Comparison of ENCODE assay signal across 23 mouse cellular contexts in genomic region chr7:34758721-34759120, GRCm38 (mm10). TPM values are rescaled to one million over a fixed set of nuclear protein-coding genes. Genes with fewer than 3 reads are reported as not detected.
DNase-seq lines count a peak whose midpoint lies in the region; ATAC-seq and TF ChIP-seq lines count a peak whose summit lies in the region.
"Had no signal": no experiment of that assay in that cellular context is flagged by ENCODE, and none has a peak within 500 bp of the region (broad histone marks: within the 10 kb centered on the region; RNA-seq: fewer than 3 reads in every experiment).

No protein-coding gene starts in this region.

- H3K4me3 ChIP-seq in midbrain, embryonic 13.5 days (replicated peaks), result no peak overlapping the region
- no peak overlapping the region for H3K4me3 ChIP-seq in midbrain, embryonic 10.5 days
- no peak overlapping the region for H3K4me3 ChIP-seq in hindbrain, postnatal 0 days (ENCODE audit: low read length)
- H3K4me3 ChIP-seq: heart, embryonic 13.5 days; intestine, embryonic 15.5 days; megakaryocyte, embryonic 14.5 days; myocyte had no signal

- peaks cover 33% of the 10 kb centered on the region for H3K4me1 ChIP-seq in midbrain, embryonic 13.5 days (replicated peaks)
- H3K4me1 ChIP-seq in midbrain, embryonic 10.5 days, result peaks cover 13% of the 10 kb centered on the region
- H3K4me1 ChIP-seq in hindbrain, postnatal 0 days (ENCODE audit: insufficient read depth, low read length), result 0 out of 2 replicates have a peak, but pooled peaks cover 6% of the 10 kb centered on the region
- H3K4me1 ChIP-seq: megakaryocyte, embryonic 14.5 days had no signal

- no peaks in the 10 kb centered on the region for H3K9me3 ChIP-seq in midbrain, embryonic 13.5 days
- H3K9me3 ChIP-seq in midbrain, embryonic 10.5 days (replicated peaks), result no peaks in the 10 kb centered on the region
- H3K9me3 ChIP-seq in hindbrain, postnatal 0 days (ENCODE audit: low read length), result no peaks in the 10 kb centered on the region
- H3K9me3 ChIP-seq: heart, embryonic 13.5 days; intestine, embryonic 15.5 days had no signal

- H3K4me2 ChIP-seq in midbrain, embryonic 13.5 days (replicated peaks), result no peak overlapping the region
- 0 out of 2 replicates have a peak overlapping the region, but pooled peaks have one; percentile 2 for H3K4me2 ChIP-seq in hindbrain, postnatal 0 days (ENCODE audit: low read depth, low read length)
- H3K4me2 ChIP-seq: heart, embryonic 13.5 days; intestine, embryonic 15.5 days; liver, embryonic 11.5 days had no signal

- H3K36me3 ChIP-seq in midbrain, embryonic 13.5 days, result no peaks in the 10 kb centered on the region
- no peaks in the 10 kb centered on the region for H3K36me3 ChIP-seq in midbrain, embryonic 10.5 days
- H3K36me3 ChIP-seq in hindbrain, postnatal 0 days (ENCODE audit: insufficient read depth, low read length), result no peaks in the 10 kb centered on the region
- H3K36me3 ChIP-seq: heart, embryonic 13.5 days; intestine, embryonic 15.5 days had no signal

- no peak for ATAC-seq in midbrain, embryonic 13.5 days
- ATAC-seq in hindbrain, postnatal 0 days, result no peak
- ATAC-seq: activated CD4-positive, CD25-positive, alpha-beta regulatory T cell, adult 4 months; CD4-positive, CD25-positive, alpha-beta regulatory T cell, adult 4 months; intestine, embryonic 15.5 days had no signal

- H3K9ac ChIP-seq in midbrain, embryonic 13.5 days (replicated peaks), result no peak overlapping the region
- no peak overlapping the region for H3K9ac ChIP-seq in hindbrain, postnatal 0 days (replicated peaks; ENCODE audit: low read length)
- H3K9ac ChIP-seq: heart, embryonic 13.5 days; intestine, embryonic 15.5 days had no signal

- peak overlapping the region; percentile 45 for H3K27ac ChIP-seq in midbrain, embryonic 13.5 days
- H3K27ac ChIP-seq in midbrain, embryonic 10.5 days (replicated peaks), result no peak overlapping the region
- H3K27ac ChIP-seq in hindbrain, postnatal 0 days, result no peak overlapping the region
- H3K27ac ChIP-seq: heart, embryonic 13.5 days; intestine, embryonic 15.5 days had no signal

- WGBS in midbrain, embryonic 13.5 days, result 77% methylated on average over 3 of the region's 3 CpGs
- 87% methylated on average over 3 of the region's 3 CpGs for WGBS in midbrain, embryonic 10.5 days
- WGBS in hindbrain, postnatal 0 days, result 47% methylated on average over 3 of the region's 3 CpGs

- TF ChIP-seq CTCF in hindbrain, postnatal 0 days (IDR thresholded peaks at IDR 0.05; ENCODE audit: low read depth), result no peak

- peak; percentile 50 to 82 for DNase-seq in adrenal gland, adult (ENCODE audit: inconsistent age in 2 of 2, low spot score in 1 of 2)
- DNase-seq in adrenal gland, postnatal 4 days (ENCODE audit: low spot score in 2 of 2), result no peak
- no peak for DNase-seq in midbrain, embryonic 10.5 days (ENCODE audit: low spot score)
- DNase-seq in adrenal gland, postnatal 14 days, result peak; percentile 67
- DNase-seq in hindbrain, postnatal 0 days (ENCODE audit: low spot score), result no peak
- DNase-seq in thymus, postnatal 36 days, result no peak
- DNase-seq in heart, postnatal 25 days (ENCODE audit: low spot score), result no peak
- DNase-seq: cerebellum, adult 11-12 months; embryo, embryonic 11 days; gastrocnemius, postnatal 10 days; heart, adult 11 months; heart, postnatal 36 days; kidney, postnatal 4 days; lung, adult 2 months; spleen, adult 18-20 months had no signal

- intact Hi-C loops in heart, postnatal 25 days (cut with DNase I), result no loop called here

- no peaks in the 10 kb centered on the region for H3K27me3 ChIP-seq in midbrain, embryonic 13.5 days
- no peaks in the 10 kb centered on the region for H3K27me3 ChIP-seq in midbrain, embryonic 10.5 days (ENCODE audit: low read depth, poor library complexity, severe bottlenecking)
- H3K27me3 ChIP-seq in hindbrain, postnatal 0 days (ENCODE audit: insufficient read depth, low read length), result no peaks in the 10 kb centered on the region
- H3K27me3 ChIP-seq: intestine, embryonic 15.5 days; megakaryocyte, embryonic 14.5 days had no signal

RNA-seq across cellular contexts. Expression of gene Chst8, which starts 53.8 kb away (rescaled TPM):
- total RNA-seq in adrenal gland, postnatal 4 days (2021), result 10 to 100 TPM in 1 of 2 experiments, 1 to 10 TPM in 1; 8.5 to 14.8 TPM
- 20.5 and 21.2 TPM in 2 replicates for polyA plus RNA-seq in midbrain, embryonic 13.5 days (2015; fragmentation: Nextera tagmentation; extraction: Ambion mirVana)
- polyA plus RNA-seq in midbrain, embryonic 10.5 days (2016; fragmentation: Nextera tagmentation; extraction: Ambion mirVana), result 5.3 and 9.5 TPM in 2 replicates
- 3.8 and 7.0 TPM in 2 replicates for total RNA-seq in adrenal gland, postnatal 14 days (2021)
- 27.8 and 38.6 TPM in 2 replicates for total RNA-seq in hindbrain, postnatal 0 days (2014; rRNA removed)
- polyA plus RNA-seq in hindbrain, postnatal 0 days (2015; fragmentation: Nextera tagmentation; extraction: Ambion mirVana), result 9.8 and 10.0 TPM in 2 replicates
- total RNA-seq in heart, postnatal 25 days (2021), result under 1 TPM in 1 of 2 experiments, not detected in 1; 0.22 TPM
- polyA plus RNA-seq: activated CD4-positive, CD25-positive, alpha-beta regulatory T cell, adult 4 months; myocyte had no signal

Comparison
In these comparisons a context has a peak if more than half of its experiments do, and no peak if none do; other contexts are left out.
1. DNase-seq: peak in adrenal gland, adult (2 of 2) and adrenal gland, postnatal 14 days (single experiment); none in adrenal gland, postnatal 4 days (0 of 2), midbrain, embryonic 10.5 days (single experiment), hindbrain, postnatal 0 days (single experiment), thymus, postnatal 36 days (0 of 2) and heart, postnatal 25 days (single experiment).